Mouse (Mus musculus) liver, embryonic 14.5 days (tissue): ENCODE measurements at regions not wholly inside any gene's neighbourhood (a gene's known extent, or its start where the extent isn't known, plus 50 kb on each side); places are given as distances from the start of the nearest gene placed in this dataset.

Experiments used
- CTCF ChIP-seq: IDR thresholded peaks from 2 replicates; pipeline ENCODE4 v1.5.1; 2016; ENCODE audit warnings: antibody characterized with exemption, low read depth, control low read depth
- EP300 ChIP-seq: IDR thresholded peaks from 2 replicates; pipeline ENCODE4 v1.6.1; 2016; ENCODE audit warnings: antibody characterized with exemption, low read depth

GRCm38 (mm10) chr17:4355506-4356218, 638.5 kb upstream of the Arid1b start:
- TF ChIP-seq CTCF (no peak), EP300 (no peak)
